Mouse (Mus musculus) retina, postnatal 7 days (tissue): Measurements from ENCODE around the gene Ston1.

Experiments used
- DNase-seq: peaks from one replicate; pipeline ENCODE4 v3.0.0-alpha.2; 2012; ENCODE audit warnings: low read depth, low spot score

Ston1 gene

DNA sequence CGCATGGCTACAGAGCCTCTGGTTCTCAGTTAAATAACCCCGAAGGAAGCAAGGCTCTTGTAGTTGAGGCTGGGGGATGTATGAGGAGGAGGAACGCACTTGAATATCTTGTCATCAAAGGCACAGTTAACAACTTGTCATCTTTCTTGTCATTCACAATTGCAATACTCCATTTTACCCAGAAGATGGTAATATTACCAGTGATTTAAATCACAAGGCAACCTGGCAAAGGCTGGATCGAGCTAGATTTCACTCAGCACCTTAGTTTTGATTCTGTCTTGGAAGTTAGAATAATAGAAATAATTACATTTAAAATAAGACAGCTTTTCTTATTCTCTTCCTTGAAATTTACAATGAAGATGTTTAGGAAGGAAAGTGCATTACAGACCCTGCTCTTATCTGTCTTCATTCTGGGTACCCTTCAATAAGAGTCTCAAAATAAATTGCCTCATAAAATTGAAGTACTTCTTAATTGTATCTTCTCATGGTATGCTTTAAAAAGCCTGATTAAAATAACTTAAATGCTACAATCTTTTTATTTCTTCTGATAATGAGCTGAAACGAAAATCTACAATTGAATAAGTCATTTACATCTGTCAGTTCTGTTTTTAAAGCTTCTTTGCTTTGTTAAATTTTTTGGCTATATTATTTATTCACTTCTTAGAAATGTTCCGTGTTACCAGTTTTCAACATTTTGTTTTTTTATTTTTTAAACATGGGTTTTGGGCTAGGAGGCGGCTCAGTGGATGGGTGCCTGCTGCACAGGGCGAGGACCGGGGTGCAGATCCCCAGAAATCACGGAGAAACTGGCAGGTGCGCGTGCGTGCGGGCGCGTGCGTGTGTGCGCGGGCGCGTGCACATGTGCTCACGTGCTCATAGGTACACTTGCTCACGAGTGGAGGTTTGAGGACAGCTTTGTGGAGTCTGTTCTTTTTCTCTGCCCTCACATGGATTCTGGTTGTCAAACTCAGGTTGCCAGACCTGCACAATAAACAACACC, 78.1 kb downstream of the Ston1 start:
- no peak for DNase-seq

DNA sequence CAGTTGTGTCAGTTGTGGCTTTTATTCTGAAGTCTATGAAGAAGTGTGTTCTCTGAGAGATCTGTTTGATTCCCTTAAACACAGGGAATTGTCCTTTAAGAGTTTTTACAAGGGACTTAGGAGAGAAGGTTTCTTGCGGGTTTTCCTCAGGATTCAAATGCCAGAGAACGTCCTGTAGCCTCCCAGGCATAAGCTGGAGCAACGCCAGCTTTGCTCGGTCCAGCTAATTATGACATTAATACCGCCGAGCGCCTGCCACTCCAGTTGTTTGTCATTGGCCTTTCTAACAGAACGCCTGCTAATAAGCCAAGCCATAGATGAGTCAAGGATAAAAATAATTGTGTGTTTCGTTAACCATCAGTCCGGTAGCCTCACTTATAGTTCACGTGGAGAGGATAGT, 90.7 kb downstream of the Ston1 start:
- no peak for DNase-seq

DNA sequence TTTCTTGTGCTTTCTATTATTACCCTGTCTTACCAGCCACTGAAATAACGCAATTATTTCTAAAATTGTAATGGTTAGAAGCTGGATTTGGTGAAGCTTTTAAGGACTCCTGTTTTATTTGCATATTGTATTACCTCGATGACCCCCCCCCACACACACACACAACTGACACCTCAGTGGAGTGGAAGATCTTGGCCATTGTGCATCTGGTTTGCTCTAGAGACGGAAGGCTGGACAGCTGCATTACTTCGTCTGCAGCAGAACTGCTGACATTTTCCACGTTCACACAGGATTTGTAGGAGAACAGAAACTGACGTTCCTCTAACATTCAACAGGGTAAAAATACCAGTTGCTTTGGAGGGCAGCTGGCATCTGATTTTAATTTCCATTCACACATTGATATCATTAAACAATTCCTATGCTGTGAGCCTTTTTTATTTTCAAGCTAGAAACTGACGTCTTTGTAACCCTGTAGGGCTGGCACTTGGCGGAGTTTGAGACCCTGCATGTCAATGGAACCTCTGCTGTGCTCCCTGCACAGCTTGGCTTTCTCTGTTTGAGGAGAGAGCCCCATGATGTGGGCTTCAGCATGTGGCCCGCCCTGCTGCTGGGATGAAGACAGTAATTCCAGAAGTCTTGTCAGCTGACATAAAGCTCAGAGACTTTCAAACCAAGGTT, 99.3 kb downstream of the Ston1 start:
- DNase-seq: no peak

DNA sequence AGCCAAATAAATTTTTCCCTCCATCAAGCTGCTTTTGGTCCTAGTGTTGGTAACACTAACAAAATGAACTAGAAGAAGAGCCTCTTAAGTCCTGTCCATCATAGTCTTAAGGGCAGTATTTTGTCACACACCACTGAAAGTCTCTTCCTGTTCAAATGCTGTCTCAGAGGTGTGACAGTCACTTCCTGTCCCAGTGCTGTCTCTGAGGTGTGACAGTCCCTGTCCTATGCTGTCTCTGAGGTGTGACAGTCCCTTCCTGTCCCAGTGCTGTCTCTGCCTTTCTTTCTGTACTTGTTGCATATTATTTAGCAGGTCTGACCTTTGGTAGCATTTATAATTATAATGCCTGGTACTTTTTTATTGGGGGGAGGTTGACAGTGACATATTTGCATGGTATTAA, 103.4 kb downstream of the Ston1 start:
- DNase-seq: no peak

DNA sequence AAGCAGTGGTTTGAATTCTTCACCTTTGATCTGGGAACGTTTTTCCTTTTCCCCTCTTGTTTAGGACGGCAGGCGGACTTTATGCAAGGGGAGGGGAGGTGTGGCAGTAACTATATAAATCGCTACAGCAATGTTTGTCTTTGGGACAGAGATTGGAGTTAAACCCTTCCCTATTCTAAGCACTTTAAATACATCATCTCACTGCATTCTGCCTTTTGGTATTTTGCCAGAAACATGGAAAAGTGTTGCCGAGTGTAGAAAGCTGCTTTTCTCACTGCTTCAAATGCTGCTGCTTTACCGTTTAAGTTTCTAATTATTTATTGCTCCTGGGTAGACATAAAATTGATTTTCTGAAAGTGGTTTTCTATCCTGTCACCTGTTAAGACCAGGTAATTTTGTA, 104.9 kb downstream of the Ston1 start:
- DNase-seq: no peak

DNA sequence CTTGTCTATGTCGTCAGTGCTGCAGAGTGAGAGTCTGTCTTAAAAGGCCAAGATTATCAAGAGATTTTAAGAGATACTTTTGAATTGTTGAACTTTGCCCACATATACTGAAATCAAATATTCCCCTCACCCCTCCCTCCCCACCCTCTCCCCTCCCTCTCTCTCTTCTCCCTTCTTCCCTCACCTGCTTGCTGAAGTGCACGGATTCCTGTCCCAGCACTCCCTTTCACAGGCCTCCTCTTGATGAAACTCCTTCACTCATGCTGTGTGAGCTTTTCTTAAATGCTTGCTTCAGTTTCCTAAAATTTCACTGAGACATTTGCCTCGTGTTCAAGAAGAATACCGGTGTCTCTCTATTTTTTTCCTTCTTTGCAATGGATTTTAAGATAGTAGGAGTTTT, 105.6 kb downstream of the Ston1 start:
- no peak for DNase-seq

DNA sequence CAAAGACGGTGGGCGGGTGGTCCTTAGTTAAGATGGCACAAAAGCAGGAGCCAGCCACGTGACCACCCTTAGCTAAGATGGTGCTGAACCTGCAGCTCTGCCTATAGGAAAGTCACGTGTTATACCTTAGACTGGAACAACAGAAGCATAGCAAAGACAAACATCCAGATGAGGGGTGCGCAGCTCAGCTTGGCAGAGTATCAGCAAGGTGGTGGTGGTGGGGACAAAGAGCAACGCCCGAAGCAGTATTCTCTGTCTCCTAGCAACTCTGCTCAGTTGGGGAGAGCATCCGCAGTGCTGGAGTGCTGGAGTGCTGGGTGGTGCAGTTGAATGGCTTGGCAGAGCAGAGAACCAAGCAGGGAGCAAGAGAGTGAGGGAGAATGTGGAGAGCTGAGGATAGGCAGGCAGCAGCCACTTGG, 108.8 kb downstream of the Ston1 start:
- no peak for DNase-seq
